Mouse (Mus musculus) heart, embryonic 10.5 days (tissue): Measurements from ENCODE around the gene Gm20715. TPM values are rescaled to one million over a fixed set of nuclear protein-coding genes. Genes with fewer than 3 reads are reported as not detected.
"Not testable (repeated sequence)": the region's sequence is repeated elsewhere in the genome, so short reads cannot be mapped to it uniquely, and the experiment has no call there.

Experiments
- DNase-seq: peaks from one replicate; pipeline ENCODE4 v3.0.0-alpha.2; 2017; ENCODE audit warnings: low spot score
- H3K27ac ChIP-seq: fragments of 300-500 bp; sonication (generic); 2 replicates; pipeline ENCODE4 v1.5.1; 2016; ENCODE audit warnings: mild to moderate bottlenecking
- H3K27me3 ChIP-seq: fragments of 300-500 bp; sonication (generic); 2 replicates; pipeline ENCODE4 v1.6.1; 2016; ENCODE audit warnings: mild to moderate bottlenecking; ENCODE audit not compliant: poor library complexity, insufficient read depth, severe bottlenecking
- H3K36me3 ChIP-seq: fragments of 300-500 bp; sonication (generic); 2 replicates; pipeline ENCODE4 v1.6.1; 2016; ENCODE audit warnings: mild to moderate bottlenecking, moderate library complexity
- H3K4me1 ChIP-seq: fragments of 300-500 bp; sonication (generic); 2 replicates; pipeline ENCODE4 v1.6.1; 2016; ENCODE audit warnings: mild to moderate bottlenecking
- H3K4me3 ChIP-seq: fragments of 300-500 bp; sonication (generic); 2 replicates; pipeline ENCODE4 v1.5.1; 2016; ENCODE audit warnings: mild to moderate bottlenecking, moderate library complexity
- H3K9me3 ChIP-seq: fragments of 300-500 bp; sonication (generic); 2 replicates; pipeline ENCODE4 v1.6.1; 2016; ENCODE audit warnings: mild to moderate bottlenecking, moderate library complexity
- WGBS: fragments of 180-500 bp; shearing (Covaris S2); methylation state at CpG from one replicate; pipeline ENCODE4 v1.1.7; 2016; 5-methylcytosine and 5-hydroxymethylcytosine counted together
- polyA plus RNA-seq: library from polyadenylated mRNA; unstranded; fragments of >200 nt; fragmentation: Nextera tagmentation; extraction: Ambion mirVana; gene quantifications from 2 replicates; pipeline ENCODE4 v1.2.1, GENCODE M21; 2016

Gene Gm20715
- polyA plus RNA-seq, 1 experiment from 2014 or later, result not detected

DNA sequence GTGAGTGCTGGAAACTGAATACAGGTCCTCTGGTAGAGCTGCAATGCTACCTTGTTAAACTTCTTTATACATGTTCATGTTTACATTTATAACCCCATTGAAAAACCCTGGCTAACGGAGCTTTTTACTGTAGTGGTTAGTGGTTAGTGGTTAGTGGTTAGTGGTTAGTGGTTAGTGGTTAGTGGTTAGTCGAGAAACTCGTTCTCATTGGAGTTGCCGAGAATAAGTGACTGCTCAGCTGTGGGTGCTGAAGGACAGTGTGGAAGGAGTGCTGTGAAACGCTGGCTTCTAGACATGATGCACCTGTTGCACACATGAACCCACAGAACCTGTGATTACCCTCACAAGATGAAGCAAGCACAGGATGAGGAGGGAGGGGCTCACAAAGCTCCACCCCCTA is 37.7 kb downstream of the Gm20715 start:
- no peak overlapping the region for H3K4me3 ChIP-seq
- no peaks in the 10 kb centered on the region for H3K36me3 ChIP-seq
- H3K4me1 ChIP-seq, result no peaks in the 10 kb centered on the region
- no peaks in the 10 kb centered on the region for H3K27me3 ChIP-seq
- WGBS, result 80% methylated on average over 5 of the region's 5 CpGs
- no peak for DNase-seq
- H3K9me3 ChIP-seq, result peaks cover 17% of the 10 kb centered on the region; the same call in 1 of the 2 replicates
- no peak overlapping the region for H3K27ac ChIP-seq

DNA sequence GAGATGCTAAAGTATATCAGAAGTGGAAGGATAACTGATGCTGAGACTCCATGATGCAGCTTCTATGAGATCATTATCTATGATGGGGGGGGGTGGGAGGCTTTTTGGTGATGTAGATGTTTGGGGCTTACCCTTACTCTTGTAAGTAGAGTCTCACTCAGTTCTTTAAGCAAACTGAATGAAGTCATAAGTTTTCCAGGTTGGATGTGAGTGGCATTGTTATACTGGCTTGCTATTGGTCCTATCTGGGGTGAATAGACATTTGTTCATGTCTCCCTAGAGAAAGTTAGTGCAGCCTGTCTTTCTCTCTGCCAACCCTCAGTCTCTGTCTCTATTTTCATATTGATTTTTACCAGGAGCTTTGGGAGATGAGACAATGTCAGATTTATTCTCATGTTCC is 45.8 kb downstream of the Gm20715 start, which contains the start of gene Olfr1336:
Olfr1336 (plus strand) TSS at position 301 of the 400 bp plus-strand sequence.
- H3K9me3 ChIP-seq, result peaks cover 18% of the 10 kb centered on the region
- H3K4me3 ChIP-seq, result no peak within 1 kb of the TSS
- H3K4me1 ChIP-seq, result no peaks in the 10 kb centered on the region
- DNase-seq, result no peak
- H3K27me3 ChIP-seq, result no peaks in the 10 kb centered on the region
- no peak within 1 kb of the TSS for H3K27ac ChIP-seq
- H3K36me3 ChIP-seq, result no peaks in the 10 kb centered on the region

DNA sequence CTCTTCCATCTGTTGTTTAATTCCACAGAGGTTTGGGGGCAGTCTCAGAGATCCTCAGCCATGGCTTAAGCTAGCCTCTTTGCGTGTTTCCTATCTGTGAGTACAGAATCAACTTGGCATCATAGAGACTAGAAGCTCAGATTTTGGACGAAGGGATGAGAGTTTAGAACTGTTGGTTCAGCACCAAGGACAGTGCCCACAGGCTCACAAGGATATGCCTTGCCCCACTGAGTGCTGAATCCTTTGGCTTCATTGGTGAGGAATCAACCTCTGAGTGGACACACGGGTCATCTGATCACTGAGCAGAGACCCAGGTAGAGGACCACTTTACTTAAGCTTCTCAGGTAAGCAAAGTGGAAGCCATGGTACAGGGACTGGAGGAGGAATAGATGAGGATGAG is 46.3 kb downstream of the Gm20715 start:
- Histone ChIP-seq H3K27me3 (no peaks in the 10 kb centered on the region), H3K36me3 (no peaks in the 10 kb centered on the region), H3K27ac (no peak overlapping the region), H3K4me3 (no peak overlapping the region), H3K9me3 (peaks cover 21% of the 10 kb centered on the region), H3K4me1 (no peaks in the 10 kb centered on the region)
- WGBS, result 44% methylated on average over 3 of the region's 3 CpGs
- DNase-seq, result no peak

DNA sequence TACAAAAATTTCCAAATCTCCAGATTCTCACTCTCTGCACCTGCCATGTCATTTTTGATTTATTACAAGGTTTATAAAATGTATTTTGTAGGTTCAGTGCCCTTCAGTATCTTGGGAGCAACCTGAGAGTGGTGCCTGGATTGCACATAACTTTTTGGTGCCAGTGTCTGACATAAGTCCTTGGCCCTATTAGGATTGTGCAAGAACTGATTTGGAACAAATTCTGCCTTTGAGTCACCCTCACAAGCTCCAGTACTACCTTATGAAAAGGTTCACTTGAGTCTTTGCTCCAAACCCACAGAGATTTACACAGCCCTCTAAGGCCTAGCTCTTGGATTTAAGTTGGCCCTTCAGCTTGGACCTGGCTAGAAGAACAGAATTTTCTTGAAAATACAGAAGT is 56.9 kb downstream of the Gm20715 start, which contains the start of gene Olfr1346:
Olfr1346 (plus strand) TSS at position 151 of the 400 bp plus-strand sequence.
- Histone ChIP-seq H3K9me3 (no peaks in the 10 kb centered on the region), H3K36me3 (no peaks in the 10 kb centered on the region), H3K4me1 (no peaks in the 10 kb centered on the region), H3K27ac (no peak within 1 kb of the TSS), H3K27me3 (no peaks in the 10 kb centered on the region), H3K4me3 (no peak within 1 kb of the TSS)
- no peak for DNase-seq

DNA sequence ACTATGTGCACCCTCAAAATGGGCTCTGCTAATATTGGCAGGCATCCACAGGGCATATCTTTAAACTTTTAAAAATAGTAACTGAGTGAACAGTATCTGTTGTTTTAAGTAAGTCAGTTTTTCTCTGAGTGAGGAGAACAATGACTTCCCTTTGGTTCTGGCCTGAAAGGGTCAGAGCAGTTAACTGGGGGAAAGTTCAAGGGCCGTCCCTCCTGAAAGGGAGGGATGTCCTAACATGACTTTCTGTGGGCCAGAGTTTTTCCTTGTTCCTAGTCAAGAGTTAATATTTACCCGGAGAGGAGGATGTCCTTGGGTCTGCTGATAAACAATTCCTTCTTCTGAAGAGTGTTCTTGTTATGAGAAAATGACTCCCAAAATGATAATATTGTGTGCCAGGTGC is 67.6 kb downstream of the Gm20715 start:
- not testable (repeated sequence) for H3K27ac ChIP-seq, DNase-seq, H3K27me3 ChIP-seq, H3K4me1 ChIP-seq, H3K36me3 ChIP-seq, H3K4me3 ChIP-seq
- peaks cover 17% of the 10 kb centered on the region for H3K9me3 ChIP-seq
- 70% methylated on average over 2 of the region's 2 CpGs for WGBS

DNA sequence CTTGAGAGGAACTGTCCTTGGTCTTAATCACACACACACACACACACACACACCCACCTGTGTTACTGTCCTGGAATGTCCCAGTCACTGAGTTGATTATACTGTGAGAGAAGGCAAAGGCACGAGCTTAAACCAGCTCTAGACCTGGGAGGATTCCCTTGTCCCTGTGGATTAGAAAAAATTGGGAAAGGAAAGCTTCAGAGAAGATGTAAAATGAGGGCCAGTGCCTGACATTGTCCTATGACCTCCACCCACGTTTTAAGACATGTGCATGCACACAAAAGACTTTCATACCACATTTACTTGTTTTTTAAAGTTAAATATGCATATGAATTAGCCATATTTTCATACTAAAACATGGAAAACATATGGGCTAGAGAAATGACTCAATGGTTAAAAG is 76.8 kb downstream of the Gm20715 start, which contains the start of gene Olfr5:
Olfr5 (minus strand) TSS at position 101 of the 400 bp plus-strand sequence.
- Histone ChIP-seq H3K36me3 (no peaks in the 10 kb centered on the region), H3K4me1 (no peaks in the 10 kb centered on the region), H3K27ac (no peak within 1 kb of the TSS), H3K4me3 (no peak within 1 kb of the TSS), H3K9me3 (peaks cover 9% of the 10 kb centered on the region; the same call in 1 of the 2 replicates), H3K27me3 (no peaks in the 10 kb centered on the region)
- 32% methylated on average over 2 of the region's 2 CpGs for WGBS
- no peak for DNase-seq

Other genes starting within 250 kb of the Gm20715 start
- 38.6 and 51.4 TPM in 2 replicates for gene Zfp444, start 238.1 kb upstream of the Gm20715 start, polyA plus RNA-seq
- gene Galp, start 213.2 kb upstream of the Gm20715 start, polyA plus RNA-seq, result not detected in 2 replicates
- not detected in 2 replicates for gene Zscan5b, start 188.0 kb upstream of the Gm20715 start, polyA plus RNA-seq
- not detected in 2 replicates for gene Epp13, start 157.6 kb upstream of the Gm20715 start, polyA plus RNA-seq
- gene Zfp667, start 123.7 kb upstream of the Gm20715 start, polyA plus RNA-seq, result 3.4 and 4.1 TPM in 2 replicates
- 4.9 and 5.3 TPM in 2 replicates for gene Zfp583, start 79.0 kb upstream of the Gm20715 start, polyA plus RNA-seq
- gene Gm3854, start 66.5 kb upstream of the Gm20715 start, polyA plus RNA-seq, result 1.8 and 2.4 TPM in 2 replicates
- gene Zfp78, start 47.0 kb upstream of the Gm20715 start, polyA plus RNA-seq, result 0.83 and 1.3 TPM in 2 replicates
- 8.6 and 9.5 TPM in 2 replicates for gene Zfp28, start 27.0 kb upstream of the Gm20715 start, polyA plus RNA-seq
- gene Smim17, start 11.6 kb upstream of the Gm20715 start, polyA plus RNA-seq, result 0.18 and 0.21 TPM in 2 replicates
- not detected in 2 replicates for gene Olfr1344, start 28.4 kb downstream of the Gm20715 start, polyA plus RNA-seq
- not detected in 2 replicates for gene Olfr1336, start 45.9 kb downstream of the Gm20715 start, polyA plus RNA-seq
- not detected in 2 replicates for gene Olfr1346, start 56.8 kb downstream of the Gm20715 start, polyA plus RNA-seq
- gene Olfr5, start 76.7 kb downstream of the Gm20715 start, polyA plus RNA-seq, result not detected in 2 replicates
- gene Olfr1347, start 89.5 kb downstream of the Gm20715 start, polyA plus RNA-seq, result not detected in 2 replicates
- gene Olfr1348, start 98.5 kb downstream of the Gm20715 start, polyA plus RNA-seq, result not detected in 2 replicates
- gene Olfr1349, start 112.7 kb downstream of the Gm20715 start, polyA plus RNA-seq, result not detected in 2 replicates
- not detected in 2 replicates for gene Olfr1350, start 154.6 kb downstream of the Gm20715 start, polyA plus RNA-seq